Mouse (Mus musculus) MEL (cell line): ENCODE results near the gene Gm5741.

ENCODE experiments used
- CTCF ChIP-seq, 3 experiments: IDR thresholded peaks in 2 of 3; conservative IDR thresholded peaks in 1 of 3; 2 replicates each; pipeline ENCODE4 v1.5.1; 2011 to 2012; ENCODE audit warnings: low read length in 3 of 3, low read depth in 2 of 3, mild to moderate bottlenecking in 2 of 3, improper control_type of control experiment in 1 of 3, inconsistent platforms in 1 of 3, mixed read lengths in 1 of 3, moderate library complexity in 1 of 3; ENCODE audit not compliant: control insufficient read depth in 1 of 3, insufficient read depth in 1 of 3, poor library complexity in 1 of 3, severe bottlenecking in 1 of 3
- E2F4 ChIP-seq: IDR thresholded peaks from 2 replicates; pipeline ENCODE4 v1.6.1; 2011; ENCODE audit warnings: low read depth, low read length, improper control_type of control experiment, borderline replicate concordance
- MXI1 ChIP-seq: IDR thresholded peaks from 2 replicates; pipeline ENCODE4 v1.6.1; 2011; ENCODE audit warnings: mild to moderate bottlenecking, low read depth, low read length, improper control_type of control experiment
- TCF12 ChIP-seq: IDR thresholded peaks from 2 replicates; pipeline ENCODE4 v1.6.1; 2014; ENCODE audit warnings: low read depth, mild to moderate bottlenecking, inconsistent platforms, low read length, improper control_type of control experiment, moderate library complexity
- ZKSCAN1 ChIP-seq: IDR thresholded peaks from 2 replicates; pipeline ENCODE4 v1.6.1; 2012; ENCODE audit warnings: low read depth, mild to moderate bottlenecking, inconsistent platforms, low read length, improper control_type of control experiment, moderate library complexity

DNA sequence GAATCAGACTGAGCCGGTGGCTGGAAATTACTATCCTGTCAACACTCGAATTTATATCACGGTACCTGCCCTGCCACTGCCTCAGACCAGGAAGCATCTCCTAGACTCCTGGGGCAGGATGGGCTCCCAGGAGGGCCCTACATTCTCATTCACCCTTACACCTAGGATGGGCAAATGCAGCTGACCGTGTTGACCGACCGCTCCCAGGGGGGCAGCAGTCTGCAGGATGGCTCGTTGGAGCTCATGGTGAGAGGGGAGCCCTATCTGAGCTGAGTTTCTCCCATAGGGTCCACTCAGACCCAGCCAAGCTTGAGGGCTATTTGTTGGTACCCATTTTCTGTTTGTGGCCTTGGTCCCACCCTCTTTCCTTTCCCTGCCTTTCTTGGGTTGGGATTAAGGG lies 27.8 kb upstream of the Gm5741 start:
- no peak for TF ChIP-seq ZKSCAN1
- no peak for TF ChIP-seq CTCF (IDR thresholded peaks at IDR 0.05 in 2 of 3, conservative IDR thresholded peaks at IDR 0.05 in 1 of 3; ENCODE audit: control insufficient read depth in 1 of 3, insufficient read depth in 1 of 3, low read depth in 2 of 3, low read length in 3 of 3, poor library complexity in 1 of 3, severe bottlenecking in 1 of 3)
- no peak for TF ChIP-seq TCF12
- no peak for TF ChIP-seq MXI1
- TF ChIP-seq E2F4: no peak
